In the genomic region with DNA sequence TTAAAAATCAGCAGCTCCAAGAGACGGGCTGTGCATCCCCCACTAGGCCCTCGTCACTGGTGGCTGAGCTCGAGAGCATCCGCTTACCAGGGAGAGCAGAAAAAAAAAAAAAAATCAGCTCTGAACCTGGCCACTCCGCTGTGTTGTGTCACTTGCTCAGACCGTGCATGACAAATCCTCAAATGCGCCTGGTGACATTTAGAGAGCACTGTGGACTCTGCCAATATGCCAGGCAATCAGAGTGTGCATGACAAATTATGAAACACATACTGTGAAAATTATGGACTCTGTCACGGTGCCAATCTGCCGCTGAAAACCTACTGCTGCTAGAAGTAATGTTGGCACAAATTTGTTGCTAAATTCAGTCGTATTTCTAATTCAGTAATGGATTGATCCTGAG, we compare ENCODE assay signal across 10 mouse cellular contexts.
A peak's percentile ranks its signal among the peaks of the same experiment; 100 is the strongest.
DNase-seq lines count a peak whose midpoint lies in the region; ATAC-seq and TF ChIP-seq lines count a peak whose summit lies in the region.
"Had no signal": no experiment of that assay in that cellular context is flagged by ENCODE, and none has a peak within 500 bp of the region (broad histone marks: within the 10 kb centered on the region; RNA-seq: fewer than 3 reads in every experiment).

No protein-coding gene starts in this region.

- H3K27me3 ChIP-seq in midbrain, embryonic 12.5 days: no peaks in the 10 kb centered on the region
- no peaks in the 10 kb centered on the region for H3K27me3 ChIP-seq in midbrain, embryonic 10.5 days (ENCODE audit: low read depth, poor library complexity, severe bottlenecking)
- H3K27me3 ChIP-seq in forebrain, embryonic 14.5 days (replicated peaks; ENCODE audit: control insufficient read depth, insufficient read depth, low read length): no peaks in the 10 kb centered on the region
- no peaks in the 10 kb centered on the region for H3K27me3 ChIP-seq in heart, adult 2 months (ENCODE audit: control insufficient read depth, insufficient read depth, low read length)
- H3K27me3 ChIP-seq in kidney, embryonic 16.5 days (ENCODE audit: insufficient read depth, low read length): no peaks in the 10 kb centered on the region

- no peak for TF ChIP-seq CTCF in heart, adult 2 months (IDR thresholded peaks at IDR 0.05)

- TF ChIP-seq POLR2A in heart, adult 2 months (IDR thresholded peaks at IDR 0.05; ENCODE audit: insufficient read depth, low read depth, low read length): no peak

- H3K4me1 ChIP-seq in midbrain, embryonic 12.5 days: peaks cover 3% of the 10 kb centered on the region; the same call in 1 of the 2 replicates
- H3K4me1 ChIP-seq in midbrain, embryonic 10.5 days: no peaks in the 10 kb centered on the region
- peaks cover 16% of the 10 kb centered on the region; the same call in 1 of the 2 replicates for H3K4me1 ChIP-seq in forebrain, embryonic 14.5 days (ENCODE audit: control insufficient read depth, insufficient read depth, low read length)
- H3K4me1 ChIP-seq in heart, adult 2 months (ENCODE audit: control insufficient read depth, insufficient read depth, low read length): no peaks in the 10 kb centered on the region
- H3K4me1 ChIP-seq in kidney, embryonic 16.5 days (ENCODE audit: insufficient read depth, low read length): no peaks in the 10 kb centered on the region

- no peak for TF ChIP-seq EP300 in heart, adult 2 months (IDR thresholded peaks at IDR 0.05; ENCODE audit: insufficient read depth, low read depth, low read length)

- no peak overlapping the region for H3K27ac ChIP-seq in midbrain, embryonic 12.5 days (replicated peaks)
- no peak overlapping the region for H3K27ac ChIP-seq in midbrain, embryonic 10.5 days (replicated peaks)
- H3K27ac ChIP-seq in forebrain, embryonic 14.5 days (ENCODE audit: low read depth, low read length): peak overlapping the region; percentile 44; the same call in 1 of the 2 replicates
- no peak overlapping the region for H3K27ac ChIP-seq in heart, adult 2 months
- H3K27ac ChIP-seq in kidney, embryonic 16.5 days (ENCODE audit: low read length): no peak overlapping the region

- H3K4me3 ChIP-seq in midbrain, embryonic 12.5 days: no peak overlapping the region
- H3K4me3 ChIP-seq in midbrain, embryonic 10.5 days: no peak overlapping the region
- H3K4me3 ChIP-seq in forebrain, embryonic 14.5 days (ENCODE audit: low read depth, low read length): no peak overlapping the region
- no peak overlapping the region for H3K4me3 ChIP-seq in heart, adult 2 months
- no peak overlapping the region for H3K4me3 ChIP-seq in kidney, embryonic 16.5 days (ENCODE audit: low read length)

- 60% methylated on average over 10 of the region's 10 CpGs for WGBS in midbrain, embryonic 12.5 days
- WGBS in midbrain, embryonic 10.5 days: 79% methylated on average over 10 of the region's 10 CpGs
- 48% methylated on average over 10 of the region's 10 CpGs for WGBS in forebrain, embryonic 14.5 days
- WGBS in heart, adult 2 months: 55% methylated on average over 10 of the region's 10 CpGs
- 55% methylated on average over 10 of the region's 10 CpGs for WGBS in kidney, embryonic 16.5 days

- DNase-seq in midbrain, embryonic 10.5 days (ENCODE audit: low spot score): no peak
- DNase-seq in forebrain, embryonic 14.5 days (ENCODE audit: low spot score): peak; percentile 89
- DNase-seq in layer of hippocampus, postnatal 36 days: peak; percentile 56 to 60
- DNase-seq in telencephalon, adult 2 months (ENCODE audit: low read depth, low spot score): peak; percentile 67
- DNase-seq in heart, adult 2 months: no peak
- DNase-seq: thymus, postnatal 14 days had no signal

- H3K4me2 ChIP-seq in midbrain, embryonic 12.5 days (replicated peaks): no peak overlapping the region
- no peak overlapping the region for H3K4me2 ChIP-seq in forebrain, embryonic 14.5 days (ENCODE audit: low read length)
- no peak overlapping the region for H3K4me2 ChIP-seq in kidney, embryonic 16.5 days (replicated peaks; ENCODE audit: low read depth, low read length)

- H3K9ac ChIP-seq in midbrain, embryonic 12.5 days (replicated peaks): no peak overlapping the region
- no peak overlapping the region for H3K9ac ChIP-seq in forebrain, embryonic 14.5 days (ENCODE audit: low read length)
- H3K9ac ChIP-seq in heart, adult 2 months (ENCODE audit: low read depth, low read length): no peak overlapping the region
- no peak overlapping the region for H3K9ac ChIP-seq in kidney, embryonic 16.5 days (replicated peaks; ENCODE audit: low read length)

- ATAC-seq in midbrain, embryonic 12.5 days (ENCODE audit: low FRiP score, low read depth): 0 out of 2 replicates have a peak, but pooled peaks have one; percentile 51
- peak; percentile 62 for ATAC-seq in forebrain, embryonic 14.5 days
- ATAC-seq in kidney, embryonic 16.5 days (ENCODE audit: low FRiP score, low TSS enrichment): no peak
- no peak for ATAC-seq in megakaryocyte progenitor cell, adult 5-6 weeks (replicated peaks; ENCODE audit: poor library complexity)

- no peaks in the 10 kb centered on the region for H3K36me3 ChIP-seq in midbrain, embryonic 12.5 days
- H3K36me3 ChIP-seq in midbrain, embryonic 10.5 days: no peaks in the 10 kb centered on the region
- H3K36me3 ChIP-seq in forebrain, embryonic 14.5 days (ENCODE audit: control insufficient read depth, insufficient read depth, low read length): no peaks in the 10 kb centered on the region
- no peaks in the 10 kb centered on the region for H3K36me3 ChIP-seq in heart, adult 2 months (ENCODE audit: control insufficient read depth, insufficient read depth, low read length)
- H3K36me3 ChIP-seq in kidney, embryonic 16.5 days (ENCODE audit: insufficient read depth, low read length): no peaks in the 10 kb centered on the region
- H3K36me3 ChIP-seq: G1E had no signal

- no peaks in the 10 kb centered on the region for H3K79me2 ChIP-seq in heart, adult 2 months (replicated peaks; ENCODE audit: control insufficient read depth, insufficient read depth, low read length)

- no peaks in the 10 kb centered on the region for H3K9me3 ChIP-seq in midbrain, embryonic 12.5 days
- no peaks in the 10 kb centered on the region for H3K9me3 ChIP-seq in midbrain, embryonic 10.5 days (replicated peaks)
- H3K9me3 ChIP-seq in forebrain, embryonic 14.5 days (replicated peaks; ENCODE audit: control insufficient read depth, low read length): no peaks in the 10 kb centered on the region
- H3K9me3 ChIP-seq in kidney, embryonic 16.5 days (ENCODE audit: low read length): no peaks in the 10 kb centered on the region

- intact Hi-C loops in heart, adult 2 months (cut with DNase I): no loop called here

Comparison
In these comparisons a context has a peak if more than half of its experiments do, and no peak if none do; other contexts are left out.
1. ATAC-seq: peak in midbrain, embryonic 12.5 days (single experiment) and forebrain, embryonic 14.5 days (single experiment); none in kidney, embryonic 16.5 days (single experiment) and megakaryocyte progenitor cell, adult 5-6 weeks (single experiment).
2. DNase-seq: peak in forebrain, embryonic 14.5 days (single experiment), layer of hippocampus, postnatal 36 days (2 of 2) and telencephalon, adult 2 months (single experiment); none in midbrain, embryonic 10.5 days (single experiment) and heart, adult 2 months (0 of 2).